Comparison of ENCODE assay signal across 21 mouse cellular contexts in the genomic region with DNA sequence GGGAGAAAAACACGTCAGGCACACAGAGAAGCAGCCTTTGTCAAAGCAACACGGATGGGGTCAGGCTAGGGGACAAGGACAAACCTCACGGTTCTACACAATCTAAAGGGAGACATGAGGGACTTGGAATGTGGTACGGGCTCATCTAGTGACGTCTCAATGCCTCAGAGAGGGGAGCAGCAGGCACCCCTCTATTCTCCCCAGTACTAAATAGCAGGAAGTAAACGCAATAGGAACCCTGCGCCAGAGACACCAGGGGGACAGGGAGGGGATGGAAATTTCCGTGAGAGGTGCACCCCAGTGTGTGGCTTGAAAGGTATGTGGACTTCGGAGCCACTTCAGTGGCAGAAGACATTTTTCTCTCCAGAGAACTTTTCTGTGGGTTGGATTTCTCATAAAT. TPM values are rescaled to one million over a fixed set of nuclear protein-coding genes. Genes with fewer than 3 reads are reported as not detected.
DNase-seq lines count a peak whose midpoint lies in the region; ATAC-seq and TF ChIP-seq lines count a peak whose summit lies in the region.
"Had no signal": no experiment of that assay in that cellular context is flagged by ENCODE, and none has a peak within 500 bp of the region (broad histone marks: within the 10 kb centered on the region; RNA-seq: fewer than 3 reads in every experiment).

No protein-coding gene starts in this region.

- TF ChIP-seq CTCF in hindbrain, postnatal 0 days (IDR thresholded peaks at IDR 0.05; ENCODE audit: low read depth), result no peak

- no peaks in the 10 kb centered on the region for H3K9me3 ChIP-seq in hindbrain, embryonic 11.5 days (ENCODE audit: control insufficient read depth, low read length)
- H3K9me3 ChIP-seq in hindbrain, postnatal 0 days (ENCODE audit: low read length), result no peaks in the 10 kb centered on the region
- H3K9me3 ChIP-seq in limb, embryonic 12.5 days, result no peaks in the 10 kb centered on the region
- no peaks in the 10 kb centered on the region for H3K9me3 ChIP-seq in limb, embryonic 10.5 days (replicated peaks)
- H3K9me3 ChIP-seq in embryonic facial prominence, embryonic 14.5 days (ENCODE audit: control insufficient read depth, low read length), result no peaks in the 10 kb centered on the region
- H3K9me3 ChIP-seq in limb, embryonic 14.5 days (ENCODE audit: control insufficient read depth, low read length), result no peaks in the 10 kb centered on the region
- H3K9me3 ChIP-seq: forebrain, embryonic 10.5 days; forebrain, embryonic 15.5 days; heart, embryonic 15.5 days had no signal

- H3K27ac ChIP-seq in hindbrain, embryonic 11.5 days (ENCODE audit: low read depth, low read length), result 0 out of 2 replicates have a peak overlapping the region, but pooled peaks have one; percentile 6
- no peak overlapping the region for H3K27ac ChIP-seq in hindbrain, postnatal 0 days
- H3K27ac ChIP-seq in limb, embryonic 12.5 days, result peak overlapping the region; percentile 72
- H3K27ac ChIP-seq in limb, embryonic 10.5 days, result no peak overlapping the region
- H3K27ac ChIP-seq in embryonic facial prominence, embryonic 14.5 days (replicated peaks; ENCODE audit: low read depth, low read length), result peak overlapping the region; percentile 86
- peak overlapping the region; percentile 83 for H3K27ac ChIP-seq in limb, embryonic 14.5 days (replicated peaks; ENCODE audit: low read depth, low read length)
- H3K27ac ChIP-seq: forebrain, embryonic 15.5 days; heart, embryonic 15.5 days had no signal

- H3K4me2 ChIP-seq in hindbrain, embryonic 11.5 days (replicated peaks; ENCODE audit: low read depth, low read length), result no peak overlapping the region
- H3K4me2 ChIP-seq in hindbrain, postnatal 0 days (ENCODE audit: low read depth, low read length), result no peak overlapping the region
- no peak overlapping the region for H3K4me2 ChIP-seq in limb, embryonic 12.5 days
- peak overlapping the region; percentile 34; the same call in 1 of the 2 replicates for H3K4me2 ChIP-seq in embryonic facial prominence, embryonic 14.5 days (ENCODE audit: low read depth, low read length)
- no peak overlapping the region for H3K4me2 ChIP-seq in limb, embryonic 14.5 days (replicated peaks; ENCODE audit: low read depth, low read length, severe bottlenecking)
- H3K4me2 ChIP-seq: forebrain, embryonic 15.5 days; heart, embryonic 11.5 days; heart, embryonic 15.5 days had no signal

- no peak for DNase-seq in hindbrain, embryonic 11.5 days (ENCODE audit: low spot score)
- DNase-seq in hindbrain, postnatal 0 days (ENCODE audit: low spot score), result no peak
- no peak for DNase-seq in limb, embryonic 10.5 days (ENCODE audit: low spot score)
- no peak for DNase-seq in embryonic facial prominence, embryonic 14.5 days (ENCODE audit: low spot score)
- DNase-seq in limb, embryonic 14.5 days (ENCODE audit: low spot score), result no peak
- DNase-seq in cerebellum, adult 11 months, result no peak
- DNase-seq: adrenal gland, postnatal 10 days; cerebellum, adult 18-20 months; cerebellum, adult 9-11 months; cerebellum, postnatal 36 days; gastrocnemius, postnatal 36 days; heart, adult 18-20 months; heart, postnatal 14 days had no signal

- no peak for ATAC-seq in hindbrain, embryonic 11.5 days (ENCODE audit: low FRiP score)
- no peak for ATAC-seq in hindbrain, postnatal 0 days
- no peak for ATAC-seq in limb, embryonic 12.5 days (ENCODE audit: insufficient number of reproducible peaks, insufficient read depth, low FRiP score, low TSS enrichment, low read depth)
- peak; percentile 8; the same call in 1 of the 2 replicates for ATAC-seq in embryonic facial prominence, embryonic 14.5 days (ENCODE audit: low read depth)
- ATAC-seq in limb, embryonic 14.5 days (ENCODE audit: low FRiP score, low read depth), result no peak
- no peak for ATAC-seq in cerebellum, adult (ENCODE audit: insufficient number of reproducible peaks, low FRiP score, low TSS enrichment)
- ATAC-seq: forebrain, embryonic 15.5 days; hindbrain, embryonic 16.5 days had no signal

- H3K27me3 ChIP-seq in hindbrain, embryonic 11.5 days (ENCODE audit: control insufficient read depth, insufficient read depth, low read length), result no peaks in the 10 kb centered on the region
- no peaks in the 10 kb centered on the region for H3K27me3 ChIP-seq in hindbrain, postnatal 0 days (ENCODE audit: insufficient read depth, low read length)
- H3K27me3 ChIP-seq in limb, embryonic 12.5 days, result no peaks in the 10 kb centered on the region
- no peaks in the 10 kb centered on the region for H3K27me3 ChIP-seq in limb, embryonic 10.5 days (ENCODE audit: low read depth, poor library complexity, severe bottlenecking)
- no peaks in the 10 kb centered on the region for H3K27me3 ChIP-seq in embryonic facial prominence, embryonic 14.5 days (replicated peaks; ENCODE audit: control insufficient read depth, insufficient read depth, low read length)
- H3K27me3 ChIP-seq in limb, embryonic 14.5 days (ENCODE audit: control insufficient read depth, insufficient read depth, low read length), result no peaks in the 10 kb centered on the region
- H3K27me3 ChIP-seq: forebrain, embryonic 15.5 days; heart, embryonic 15.5 days had no signal

- 0 out of 2 replicates have a peak, but pooled peaks cover 2% of the 10 kb centered on the region for H3K36me3 ChIP-seq in hindbrain, embryonic 11.5 days (ENCODE audit: control insufficient read depth, insufficient read depth, low read length)
- peaks cover 33% of the 10 kb centered on the region for H3K36me3 ChIP-seq in hindbrain, postnatal 0 days (ENCODE audit: insufficient read depth, low read length)
- peaks cover 60% of the 10 kb centered on the region for H3K36me3 ChIP-seq in limb, embryonic 12.5 days
- H3K36me3 ChIP-seq in limb, embryonic 10.5 days, result peaks cover 68% of the 10 kb centered on the region
- H3K36me3 ChIP-seq in embryonic facial prominence, embryonic 14.5 days (ENCODE audit: control insufficient read depth, insufficient read depth, low read length), result peaks cover 49% of the 10 kb centered on the region
- peaks cover 44% of the 10 kb centered on the region for H3K36me3 ChIP-seq in limb, embryonic 14.5 days (ENCODE audit: control insufficient read depth, insufficient read depth, low read length)

- H3K4me1 ChIP-seq in hindbrain, embryonic 11.5 days (replicated peaks; ENCODE audit: control insufficient read depth, insufficient read depth, low read length), result no peaks in the 10 kb centered on the region
- H3K4me1 ChIP-seq in hindbrain, postnatal 0 days (ENCODE audit: insufficient read depth, low read length), result peaks cover 5% of the 10 kb centered on the region; the same call in 1 of the 2 replicates
- H3K4me1 ChIP-seq in limb, embryonic 12.5 days (replicated peaks), result peaks cover 18% of the 10 kb centered on the region
- peaks cover 21% of the 10 kb centered on the region for H3K4me1 ChIP-seq in limb, embryonic 10.5 days
- peaks cover 9% of the 10 kb centered on the region for H3K4me1 ChIP-seq in embryonic facial prominence, embryonic 14.5 days (ENCODE audit: control insufficient read depth, insufficient read depth, low read length)
- peaks cover 14% of the 10 kb centered on the region for H3K4me1 ChIP-seq in limb, embryonic 14.5 days (ENCODE audit: control insufficient read depth, insufficient read depth, low read length)

- no peak overlapping the region for H3K9ac ChIP-seq in hindbrain, embryonic 11.5 days (ENCODE audit: low read depth, low read length)
- no peak overlapping the region for H3K9ac ChIP-seq in hindbrain, postnatal 0 days (replicated peaks; ENCODE audit: low read length)
- H3K9ac ChIP-seq in limb, embryonic 12.5 days (replicated peaks), result no peak overlapping the region
- peak overlapping the region; percentile 45 for H3K9ac ChIP-seq in embryonic facial prominence, embryonic 14.5 days (ENCODE audit: low read depth, low read length)
- no peak overlapping the region for H3K9ac ChIP-seq in limb, embryonic 14.5 days (ENCODE audit: low read depth, low read length, severe bottlenecking)
- H3K9ac ChIP-seq: forebrain, embryonic 15.5 days; heart, embryonic 15.5 days had no signal

- no peak overlapping the region for H3K4me3 ChIP-seq in hindbrain, embryonic 11.5 days (ENCODE audit: low read depth, low read length)
- no peak overlapping the region for H3K4me3 ChIP-seq in hindbrain, postnatal 0 days (ENCODE audit: low read length)
- H3K4me3 ChIP-seq in limb, embryonic 12.5 days (replicated peaks), result no peak overlapping the region
- H3K4me3 ChIP-seq in limb, embryonic 10.5 days, result no peak overlapping the region
- no peak overlapping the region for H3K4me3 ChIP-seq in embryonic facial prominence, embryonic 14.5 days (ENCODE audit: low read depth, low read length)
- no peak overlapping the region for H3K4me3 ChIP-seq in limb, embryonic 14.5 days (replicated peaks; ENCODE audit: low read length)
- H3K4me3 ChIP-seq: erythroblast, embryonic 14.5 days; forebrain, embryonic 10.5 days; forebrain, embryonic 15.5 days; heart, embryonic 15.5 days had no signal

- no peak for TF ChIP-seq POLR2A in limb, embryonic 14.5 days (IDR thresholded peaks at IDR 0.05; ENCODE audit: borderline replicate concordance, extremely low read depth, insufficient read depth, insufficient read length)

- 90% methylated on average over 9 of the region's 9 CpGs for WGBS in hindbrain, embryonic 11.5 days
- WGBS in hindbrain, postnatal 0 days, result 92% methylated on average over 9 of the region's 9 CpGs
- WGBS in limb, embryonic 12.5 days, result 86% methylated on average over 9 of the region's 9 CpGs
- whole genome bisulfite sequencing in limb, embryonic 10.5 days, result 91% methylated on average over 9 of the region's 9 CpGs
- WGBS in embryonic facial prominence, embryonic 14.5 days, result 66% methylated on average over 9 of the region's 9 CpGs
- 79% methylated on average over 9 of the region's 9 CpGs for WGBS in limb, embryonic 14.5 days

RNA-seq across cellular contexts. Expression of a gene that starts 5.2 kb away (rescaled TPM):
- polyA plus RNA-seq in hindbrain, embryonic 11.5 days (2014; fragmentation: Nextera tagmentation; extraction: Ambion mirVana), result 18.2 and 20.3 TPM in 2 replicates
- total RNA-seq in hindbrain, postnatal 0 days (2014; rRNA removed), result 23.9 and 27.0 TPM in 2 replicates
- 23.8 and 24.9 TPM in 2 replicates for polyA plus RNA-seq in hindbrain, postnatal 0 days (2015; fragmentation: Nextera tagmentation; extraction: Ambion mirVana)
- polyA plus RNA-seq in limb, embryonic 12.5 days (2016; fragmentation: Nextera tagmentation; extraction: Ambion mirVana), result 43.8 and 47.2 TPM in 2 replicates
- polyA plus RNA-seq in limb, embryonic 10.5 days (2016; fragmentation: Nextera tagmentation; extraction: Ambion mirVana), result 16.4 and 22.1 TPM in 2 replicates
- 15.5 and 19.4 TPM in 2 replicates for polyA plus RNA-seq in embryonic facial prominence, embryonic 14.5 days (2014; fragmentation: Nextera tagmentation; extraction: Ambion mirVana)
- 36.2 and 43.8 TPM in 2 replicates for polyA plus RNA-seq in limb, embryonic 14.5 days (2012; rRNA removed)
- polyA plus RNA-seq in limb, embryonic 14.5 days (2014; fragmentation: Nextera tagmentation; extraction: Ambion mirVana), result 21.7 and 26.7 TPM in 2 replicates
- polyA plus RNA-seq: erythroblast, embryonic 14.5 days had no signal

RNA-seq across cellular contexts. Expression of a gene that starts 30.4 kb away (rescaled TPM):
- polyA plus RNA-seq in hindbrain, embryonic 11.5 days (2014; fragmentation: Nextera tagmentation; extraction: Ambion mirVana), result 76.6 and 87.8 TPM in 2 replicates
- total RNA-seq in hindbrain, postnatal 0 days (2014; rRNA removed), result 28.9 and 47.8 TPM in 2 replicates
- 24.6 and 26.7 TPM in 2 replicates for polyA plus RNA-seq in hindbrain, postnatal 0 days (2015; fragmentation: Nextera tagmentation; extraction: Ambion mirVana)
- 57.9 and 59.7 TPM in 2 replicates for polyA plus RNA-seq in limb, embryonic 12.5 days (2016; fragmentation: Nextera tagmentation; extraction: Ambion mirVana)
- 56.3 and 62.4 TPM in 2 replicates for polyA plus RNA-seq in limb, embryonic 10.5 days (2016; fragmentation: Nextera tagmentation; extraction: Ambion mirVana)
- polyA plus RNA-seq in embryonic facial prominence, embryonic 14.5 days (2014; fragmentation: Nextera tagmentation; extraction: Ambion mirVana), result 33.8 and 34.1 TPM in 2 replicates
- polyA plus RNA-seq in limb, embryonic 14.5 days (2012; rRNA removed), result 56.9 and 59.9 TPM in 2 replicates
- 32.9 and 39.2 TPM in 2 replicates for polyA plus RNA-seq in limb, embryonic 14.5 days (2014; fragmentation: Nextera tagmentation; extraction: Ambion mirVana)

RNA-seq across cellular contexts. Expression of a gene that starts 51.6 kb away (rescaled TPM):
- 82.8 and 95.8 TPM in 2 replicates for polyA plus RNA-seq in hindbrain, embryonic 11.5 days (2014; fragmentation: Nextera tagmentation; extraction: Ambion mirVana)
- 12.5 and 16.6 TPM in 2 replicates for total RNA-seq in hindbrain, postnatal 0 days (2014; rRNA removed)
- polyA plus RNA-seq in hindbrain, postnatal 0 days (2015; fragmentation: Nextera tagmentation; extraction: Ambion mirVana), result 19.0 and 20.2 TPM in 2 replicates
- polyA plus RNA-seq in limb, embryonic 12.5 days (2016; fragmentation: Nextera tagmentation; extraction: Ambion mirVana), result 94.9 and 97.7 TPM in 2 replicates
- 109 and 111 TPM in 2 replicates for polyA plus RNA-seq in limb, embryonic 10.5 days (2016; fragmentation: Nextera tagmentation; extraction: Ambion mirVana)
- polyA plus RNA-seq in embryonic facial prominence, embryonic 14.5 days (2014; fragmentation: Nextera tagmentation; extraction: Ambion mirVana), result 50.6 and 59.6 TPM in 2 replicates
- polyA plus RNA-seq in limb, embryonic 14.5 days (2012; rRNA removed), result 41.8 and 53.4 TPM in 2 replicates
- 61.2 and 64.6 TPM in 2 replicates for polyA plus RNA-seq in limb, embryonic 14.5 days (2014; fragmentation: Nextera tagmentation; extraction: Ambion mirVana)

Comparison
In these comparisons a context has a peak if more than half of its experiments do, and no peak if none do; other contexts are left out.
1. H3K27ac ChIP-seq: peak in hindbrain, embryonic 11.5 days (single experiment), limb, embryonic 12.5 days (single experiment), embryonic facial prominence, embryonic 14.5 days (single experiment) and limb, embryonic 14.5 days (single experiment); none in hindbrain, postnatal 0 days (single experiment) and limb, embryonic 10.5 days (single experiment).